ENCODE assay signal across 21 mouse cellular contexts in the genomic region with DNA sequence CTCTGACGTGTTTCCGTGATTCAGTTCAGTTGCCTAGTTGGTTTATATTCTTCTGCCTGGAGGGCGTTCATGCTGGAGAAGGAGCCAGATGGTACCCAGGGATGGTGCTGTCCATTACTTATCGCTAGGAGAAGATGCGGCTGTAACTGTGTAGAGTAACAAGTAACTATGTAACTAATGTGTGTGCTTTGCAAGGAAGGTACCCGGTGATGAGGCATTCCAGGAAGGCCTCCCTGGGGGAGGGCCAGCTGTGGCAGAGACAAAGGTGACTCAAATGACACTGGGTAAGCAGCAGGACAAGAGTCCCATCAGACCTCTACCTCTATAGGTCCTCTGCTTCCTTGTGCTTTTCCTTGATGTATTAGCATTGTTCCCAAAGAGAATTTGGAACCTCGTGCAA. TPM values are rescaled to one million over a fixed set of nuclear protein-coding genes. Genes with fewer than 3 reads are reported as not detected.
DNase-seq lines count a peak whose midpoint lies in the region; ATAC-seq and TF ChIP-seq lines count a peak whose summit lies in the region.
"Had no signal": no experiment of that assay in that cellular context is flagged by ENCODE, and none has a peak within 500 bp of the region (broad histone marks: within the 10 kb centered on the region; RNA-seq: fewer than 3 reads in every experiment).

No protein-coding gene starts in this region.

- peak; percentile 47; the same call in 1 of the 2 replicates for ATAC-seq in frontal cortex, adult (ENCODE audit: low TSS enrichment)
- ATAC-seq in kidney, embryonic 15.5 days (replicated peaks; ENCODE audit: low FRiP score): no peak
- ATAC-seq: forebrain, embryonic 13.5 days; forebrain, postnatal 0 days; Patski had no signal

- no peak for DNase-seq in frontal cortex, postnatal 36 days (ENCODE audit: low spot score in 2 of 2)
- DNase-seq in kidney, adult 2 months: peak; percentile 59
- DNase-seq in R1 (ENCODE audit: low read depth, low spot score): peak; percentile 41
- peak; percentile 11 to 49 for DNase-seq in kidney, postnatal 25 days
- DNase-seq in embryo, embryonic 10.5 days (ENCODE audit: low spot score): no peak
- DNase-seq in heart, embryonic 10.5 days (ENCODE audit: low spot score): no peak
- DNase-seq: adrenal gland, postnatal 10 days; cerebellum, adult 18-20 months; cerebellum, adult 9-11 months; cerebellum, postnatal 36 days; forebrain, postnatal 0 days; gastrocnemius, postnatal 10 days; heart, adult 2 months had no signal

- no peak for TF ChIP-seq POLR2A in kidney, adult 2 months (IDR thresholded peaks at IDR 0.05; ENCODE audit: low read depth, low read length)

- no peaks in the 10 kb centered on the region for H3K9me3 ChIP-seq in kidney, embryonic 15.5 days (replicated peaks)
- no peaks in the 10 kb centered on the region for H3K9me3 ChIP-seq in heart, embryonic 10.5 days
- H3K9me3 ChIP-seq: embryonic facial prominence, embryonic 10.5 days; forebrain, embryonic 13.5 days; heart, embryonic 12.5 days; hindbrain, embryonic 10.5 days had no signal

- 64% methylated on average over 7 of the region's 7 CpGs for WGBS in kidney, adult 2 months
- WGBS in kidney, embryonic 15.5 days: 65% methylated on average over 7 of the region's 7 CpGs
- 64% methylated on average over 7 of the region's 7 CpGs for WGBS in heart, embryonic 10.5 days

- H3K27ac ChIP-seq in kidney, adult 2 months (ENCODE audit: insufficient read depth, low read depth, low read length): no peak overlapping the region
- no peak overlapping the region for H3K27ac ChIP-seq in kidney, embryonic 15.5 days
- no peak overlapping the region for H3K27ac ChIP-seq in heart, embryonic 10.5 days
- H3K27ac ChIP-seq: embryonic facial prominence, embryonic 10.5 days; forebrain, embryonic 13.5 days; heart, adult 2 months; hindbrain, embryonic 10.5 days; hindbrain, embryonic 14.5 days had no signal

- no peak overlapping the region for H3K4me3 ChIP-seq in kidney, adult 2 months (ENCODE audit: insufficient read depth, low read depth, low read length)
- no peak overlapping the region for H3K4me3 ChIP-seq in kidney, embryonic 15.5 days (replicated peaks)
- no peak overlapping the region for H3K4me3 ChIP-seq in heart, embryonic 10.5 days
- H3K4me3 ChIP-seq: embryonic facial prominence, embryonic 10.5 days; forebrain, embryonic 13.5 days; heart, adult 2 months; heart, embryonic 12.5 days; hindbrain, embryonic 10.5 days had no signal

- H3K9ac ChIP-seq in kidney, embryonic 15.5 days: no peak overlapping the region
- H3K9ac ChIP-seq: forebrain, embryonic 13.5 days; forebrain, postnatal 0 days; heart, embryonic 12.5 days; hindbrain, embryonic 14.5 days had no signal

- H3K4me2 ChIP-seq in kidney, embryonic 15.5 days: no peak overlapping the region
- H3K4me2 ChIP-seq: forebrain, embryonic 13.5 days; heart, embryonic 12.5 days; hindbrain, embryonic 14.5 days had no signal

- no peaks in the 10 kb centered on the region for H3K36me3 ChIP-seq in kidney, adult 2 months (ENCODE audit: control insufficient read depth, insufficient read depth, low read length)
- H3K36me3 ChIP-seq in kidney, embryonic 15.5 days: no peaks in the 10 kb centered on the region
- no peaks in the 10 kb centered on the region for H3K36me3 ChIP-seq in heart, embryonic 10.5 days
- H3K36me3 ChIP-seq: embryonic facial prominence, embryonic 10.5 days; heart, embryonic 12.5 days; hindbrain, embryonic 10.5 days had no signal

- no peaks in the 10 kb centered on the region for H3K27me3 ChIP-seq in kidney, adult 2 months (replicated peaks; ENCODE audit: control insufficient read depth, insufficient read depth, low read length)
- no peaks in the 10 kb centered on the region for H3K27me3 ChIP-seq in kidney, embryonic 15.5 days
- no peaks in the 10 kb centered on the region for H3K27me3 ChIP-seq in heart, embryonic 10.5 days (ENCODE audit: insufficient read depth, poor library complexity, severe bottlenecking)
- H3K27me3 ChIP-seq: forebrain, embryonic 13.5 days; heart, embryonic 12.5 days; Patski had no signal

- no peak for TF ChIP-seq CTCF in kidney, adult 2 months (conservative IDR thresholded peaks at IDR 0.05; ENCODE audit: insufficient read depth, insufficient read length, low read depth, low read length)

- H3K4me1 ChIP-seq in kidney, adult 2 months (ENCODE audit: control insufficient read depth, insufficient read depth, low read length): peaks cover 4% of the 10 kb centered on the region; the same call in 1 of the 2 replicates
- H3K4me1 ChIP-seq in kidney, embryonic 15.5 days: no peaks in the 10 kb centered on the region
- H3K4me1 ChIP-seq in heart, embryonic 10.5 days: peaks cover 4% of the 10 kb centered on the region
- H3K4me1 ChIP-seq: embryonic facial prominence, embryonic 10.5 days; heart, embryonic 12.5 days; hindbrain, embryonic 10.5 days had no signal

RNA-seq across cellular contexts. Expression of gene Tbc1d1, which starts 29.2 kb away (rescaled TPM):
- 37.0 and 38.3 TPM in 2 replicates for polyA plus RNA-seq in kidney, adult 2 months (2012; rRNA removed)
- polyA plus RNA-seq in kidney, embryonic 15.5 days (2015; fragmentation: Nextera tagmentation; extraction: Ambion mirVana): 32.0 and 36.3 TPM in 2 replicates
- polyA plus RNA-seq in heart, embryonic 10.5 days (2016; fragmentation: Nextera tagmentation; extraction: Ambion mirVana): 38.3 and 44.2 TPM in 2 replicates

Comparison
In these comparisons a context has a peak if more than half of its experiments do, and no peak if none do; other contexts are left out.
1. DNase-seq: peak in kidney, adult 2 months (single experiment), R1 (single experiment) and kidney, postnatal 25 days (2 of 2); none in frontal cortex, postnatal 36 days (0 of 2), embryo, embryonic 10.5 days (single experiment) and heart, embryonic 10.5 days (single experiment).